Mouse (Mus musculus) intestine, embryonic 16.5 days (tissue): ENCODE data around the gene H2afy. TPM values are rescaled to one million over a fixed set of nuclear protein-coding genes. Genes with fewer than 3 reads are reported as not detected.
A peak's percentile ranks its signal among the peaks of the same experiment; 100 is the strongest.

ENCODE experiments used
- ATAC-seq: fragments of 200-750 bp; cut with Nextera tagmentation; 2 replicates; pipeline ENCODE4 v1.8.0; 2017; ENCODE audit warnings: moderate TSS enrichment, moderate library complexity
- H3K27ac ChIP-seq: fragments of 300-500 bp; sonication (generic); 2 replicates; pipeline ENCODE4 v1.5.1; 2014; ENCODE audit warnings: mild to moderate bottlenecking, low read length
- H3K27me3 ChIP-seq: fragments of 300-500 bp; sonication (generic); replicated peaks from 2 replicates; pipeline ENCODE4 v1.6.1; 2014; ENCODE audit warnings: low read length, control low read depth, mixed read lengths; ENCODE audit not compliant: control insufficient read depth, insufficient read depth
- H3K36me3 ChIP-seq: fragments of 300-500 bp; sonication (generic); 2 replicates; pipeline ENCODE4 v1.6.1; 2014; ENCODE audit warnings: low read length, control low read depth; ENCODE audit not compliant: control insufficient read depth, insufficient read depth
- H3K4me1 ChIP-seq: fragments of 300-500 bp; sonication (generic); 2 replicates; pipeline ENCODE4 v1.6.1; 2014; ENCODE audit warnings: low read length, control low read depth, mixed read lengths; ENCODE audit not compliant: control insufficient read depth, insufficient read depth
- H3K4me2 ChIP-seq: fragments of 300-500 bp; sonication (generic); 2 replicates; pipeline ENCODE4 v1.6.1; 2014; ENCODE audit warnings: low read depth, low read length, control low read depth
- H3K4me3 ChIP-seq: fragments of 300-500 bp; sonication (generic); 2 replicates; pipeline ENCODE4 v1.5.1; 2014; ENCODE audit warnings: mild to moderate bottlenecking, low read length
- H3K9ac ChIP-seq: fragments of 300-500 bp; sonication (generic); 2 replicates; pipeline ENCODE4 v1.6.1; 2014; ENCODE audit warnings: low read depth, low read length
- H3K9me3 ChIP-seq: fragments of 300-500 bp; sonication (generic); 2 replicates; pipeline ENCODE4 v1.6.1; 2016; ENCODE audit warnings: low read length, control low read depth; ENCODE audit not compliant: control insufficient read depth
- WGBS: fragments of 180-500 bp; shearing (Covaris S2); extraction: QIAGEN DNeasy Blood & Tissue Kit; methylation state at CpG from one replicate; pipeline ENCODE4 v1.1.7; 2014; 5-methylcytosine and 5-hydroxymethylcytosine counted together
- polyA plus RNA-seq: library from polyadenylated mRNA; unstranded; fragments of >200 nt; fragmentation: Nextera tagmentation; extraction: Ambion mirVana; gene quantifications from 2 replicates; pipeline ENCODE4 v1.2.1, GENCODE M21; 2015

Gene H2afy
- polyA plus RNA-seq, 1 experiment from 2014 or later: 246 TPM

GRCm38 (mm10) chr13:56152773-56153460 lies 16.8 kb upstream of the H2afy start:
- H3K9me3 ChIP-seq: no peaks in the 10 kb centered on the region

GRCm38 (mm10) chr13:56151404-56152226 lies 15.5 kb upstream of the H2afy start:
- Histone ChIP-seq H3K36me3 (no peaks in the 10 kb centered on the region), H3K27ac (no peak overlapping the region), H3K9me3 (no peaks in the 10 kb centered on the region), H3K9ac (no peak overlapping the region), H3K4me2 (0 out of 2 replicates have a peak overlapping the region, but pooled peaks have one; percentile 13), H3K4me3 (no peak overlapping the region), H3K27me3 (peaks cover 5% of the 10 kb centered on the region; the same call in 1 of the 2 replicates), H3K4me1 (peaks cover 10% of the 10 kb centered on the region)
- ATAC-seq: peak; percentile 51; the same call in 1 of the 2 replicates
- WGBS: 46% methylated on average over 22 of the region's 22 CpGs

More at GRCm38 (mm10) chr13:56152773-56153460, 16.8 kb upstream of the H2afy start:
- H3K27me3 ChIP-seq: peaks cover 5% of the 10 kb centered on the region; the same call in 1 of the 2 replicates
- no peak overlapping the region for H3K4me2 ChIP-seq
- H3K4me3 ChIP-seq: no peak overlapping the region
- peak; percentile 66 for ATAC-seq
- no peaks in the 10 kb centered on the region for H3K36me3 ChIP-seq
- H3K9ac ChIP-seq: no peak overlapping the region
- 34% methylated on average over 7 of the region's 7 CpGs for WGBS
- peaks cover 10% of the 10 kb centered on the region for H3K4me1 ChIP-seq
- H3K27ac ChIP-seq: peak overlapping the region; percentile 30

GRCm38 (mm10) chr13:56145523-56145922 lies 9.4 kb upstream of the H2afy start:
- Histone ChIP-seq H3K9ac (no peak overlapping the region), H3K4me2 (no peak overlapping the region), H3K27ac (no peak overlapping the region), H3K27me3 (peaks cover 5% of the 10 kb centered on the region; the same call in 1 of the 2 replicates), H3K9me3 (no peaks in the 10 kb centered on the region), H3K4me3 (no peak overlapping the region), H3K4me1 (0 out of 2 replicates have a peak, but pooled peaks cover 9% of the 10 kb centered on the region), H3K36me3 (no peaks in the 10 kb centered on the region)
- 56% methylated on average over 3 of the region's 3 CpGs for WGBS
- no peak for ATAC-seq

GRCm38 (mm10) chr13:56144021-56144420 lies 7.9 kb upstream of the H2afy start:
- Histone ChIP-seq H3K27ac (peak overlapping the region; percentile 43), H3K4me1 (0 out of 2 replicates have a peak, but pooled peaks cover 9% of the 10 kb centered on the region), H3K9me3 (no peaks in the 10 kb centered on the region), H3K36me3 (no peaks in the 10 kb centered on the region), H3K9ac (no peak overlapping the region), H3K27me3 (peaks cover 3% of the 10 kb centered on the region; the same call in 1 of the 2 replicates), H3K4me3 (no peak overlapping the region), H3K4me2 (no peak overlapping the region)
- 61% methylated on average over 2 of the region's 2 CpGs for WGBS
- ATAC-seq: 0 out of 2 replicates have a peak, but pooled peaks have one; percentile 34

- ATAC-seq: peak; percentile 45
- WGBS: 20% methylated on average over 7 of the region's 7 CpGs
- no peak overlapping the region for H3K4me3 ChIP-seq
- H3K36me3 ChIP-seq: no peaks in the 10 kb centered on the region
- no peak overlapping the region for H3K9ac ChIP-seq
- no peak overlapping the region for H3K4me2 ChIP-seq
- no peak overlapping the region for H3K27ac ChIP-seq
- no peaks in the 10 kb centered on the region for H3K9me3 ChIP-seq
- no peaks in the 10 kb centered on the region for H3K27me3 ChIP-seq
- H3K4me1 ChIP-seq: 0 out of 2 replicates have a peak, but pooled peaks cover 9% of the 10 kb centered on the region
Observed at GRCm38 (mm10) chr13:56143151-56143513, 7.0 kb upstream of the H2afy start.

- H3K27ac ChIP-seq: no peak overlapping the region
- WGBS: 35% methylated on average over 10 of the region's 11 CpGs
- no peak overlapping the region for H3K4me3 ChIP-seq
- H3K4me1 ChIP-seq: 0 out of 2 replicates have a peak, but pooled peaks cover 9% of the 10 kb centered on the region
- H3K4me2 ChIP-seq: no peak overlapping the region
- no peaks in the 10 kb centered on the region for H3K9me3 ChIP-seq
- no peaks in the 10 kb centered on the region for H3K36me3 ChIP-seq
- H3K27me3 ChIP-seq: no peaks in the 10 kb centered on the region
- peak; percentile 73 for ATAC-seq
- no peak overlapping the region for H3K9ac ChIP-seq
Observed at GRCm38 (mm10) chr13:56142382-56143150, 6.4 kb upstream of the H2afy start.

- Histone ChIP-seq H3K27me3 (no peaks in the 10 kb centered on the region), H3K27ac (no peak overlapping the region), H3K4me2 (no peak overlapping the region), H3K9me3 (no peaks in the 10 kb centered on the region), H3K4me3 (no peak overlapping the region), H3K36me3 (no peaks in the 10 kb centered on the region), H3K9ac (no peak overlapping the region), H3K4me1 (peaks cover 17% of the 10 kb centered on the region)
- WGBS: 56% methylated on average over 6 of the region's 6 CpGs
- ATAC-seq: no peak
Observed at GRCm38 (mm10) chr13:56139167-56139751, 3.1 kb upstream of the H2afy start.

GRCm38 (mm10) chr13:56135231-56136052 lies 719 bp downstream of the H2afy start:
- H3K36me3 ChIP-seq: no peaks in the 10 kb centered on the region
- H3K9me3 ChIP-seq: no peaks in the 10 kb centered on the region
- H3K4me2 ChIP-seq: peak overlapping the region; percentile 86
- peak; percentile 88 for ATAC-seq
- 1% methylated on average over 76 of the region's 89 CpGs for WGBS
- H3K4me1 ChIP-seq: peaks cover 31% of the 10 kb centered on the region
- peak overlapping the region; percentile 82 for H3K27ac ChIP-seq
- peak overlapping the region; percentile 98 for H3K9ac ChIP-seq
- H3K4me3 ChIP-seq: peak overlapping the region; percentile 86
- H3K27me3 ChIP-seq: no peaks in the 10 kb centered on the region
